Mouse (Mus musculus): Measurements from ENCODE around the gene Gm4858. TPM values are rescaled to one million over a fixed set of nuclear protein-coding genes. Genes with fewer than 3 reads are reported as not detected.
"Not testable (repeated sequence)": the region's sequence is repeated elsewhere in the genome, so short reads cannot be mapped to it uniquely, and the experiment has no call there.

Gm4858 gene
- polyA plus RNA-seq, 1 experiment from 2014 or later: not detected

GRCm38 (mm10) chr3:93093581-93093980 lies 25.0 kb downstream of the Gm4858 start:
- not testable (repeated sequence) for H3K4me3 ChIP-seq (ENCODE audit: low read length); ATAC-seq; H3K36me3 ChIP-seq (ENCODE audit: control insufficient read depth, insufficient read depth, low read length); H3K9ac ChIP-seq (ENCODE audit: low read depth, low read length); H3K4me1 ChIP-seq (ENCODE audit: control insufficient read depth, insufficient read depth, low read length); H3K27ac ChIP-seq (ENCODE audit: low read length); H3K27me3 ChIP-seq (replicated peaks; ENCODE audit: control insufficient read depth, insufficient read depth, low read length); H3K4me2 ChIP-seq (ENCODE audit: low read depth, low read length); H3K9me3 ChIP-seq (ENCODE audit: control insufficient read depth, low read length)
- WGBS: 35% methylated on average over 1 of the region's 1 CpGs

- 76% methylated on average over 2 of the region's 2 CpGs for WGBS
- Histone ChIP-seq H3K4me2 (ENCODE audit: low read depth, low read length) (no peak overlapping the region), H3K27ac (ENCODE audit: low read length) (no peak overlapping the region), H3K9ac (ENCODE audit: low read depth, low read length) (no peak overlapping the region), H3K27me3 (replicated peaks; ENCODE audit: control insufficient read depth, insufficient read depth, low read length) (no peaks in the 10 kb centered on the region), H3K4me1 (ENCODE audit: control insufficient read depth, insufficient read depth, low read length) (no peaks in the 10 kb centered on the region), H3K36me3 (ENCODE audit: control insufficient read depth, insufficient read depth, low read length) (no peaks in the 10 kb centered on the region), H3K9me3 (ENCODE audit: control insufficient read depth, low read length) (no peaks in the 10 kb centered on the region), H3K4me3 (ENCODE audit: low read length) (no peak overlapping the region)
- ATAC-seq: no peak
Measured at GRCm38 (mm10) chr3:93096447-93096846, 27.8 kb downstream of the Gm4858 start.

GRCm38 (mm10) chr3:93111668-93112067 lies 43.0 kb downstream of the Gm4858 start:
- 41% methylated on average over 5 of the region's 5 CpGs for WGBS
- H3K4me2 ChIP-seq (ENCODE audit: low read depth, low read length): no peak overlapping the region
- no peak for ATAC-seq
- H3K4me3 ChIP-seq (ENCODE audit: low read length): no peak overlapping the region
- H3K9me3 ChIP-seq (ENCODE audit: control insufficient read depth, low read length): no peaks in the 10 kb centered on the region
- H3K4me1 ChIP-seq (ENCODE audit: control insufficient read depth, insufficient read depth, low read length): no peaks in the 10 kb centered on the region
- H3K36me3 ChIP-seq (ENCODE audit: control insufficient read depth, insufficient read depth, low read length): no peaks in the 10 kb centered on the region
- H3K27me3 ChIP-seq (replicated peaks; ENCODE audit: control insufficient read depth, insufficient read depth, low read length): no peaks in the 10 kb centered on the region
- H3K27ac ChIP-seq (ENCODE audit: low read length): no peak overlapping the region
- no peak overlapping the region for H3K9ac ChIP-seq (ENCODE audit: low read depth, low read length)

- H3K4me3 ChIP-seq (ENCODE audit: low read length): no peak overlapping the region
- H3K9me3 ChIP-seq (ENCODE audit: control insufficient read depth, low read length): no peaks in the 10 kb centered on the region
- H3K9ac ChIP-seq (ENCODE audit: low read depth, low read length): no peak overlapping the region
- H3K27ac ChIP-seq (ENCODE audit: low read length): no peak overlapping the region
- H3K4me2 ChIP-seq (ENCODE audit: low read depth, low read length): no peak overlapping the region
- no peaks in the 10 kb centered on the region for H3K36me3 ChIP-seq (ENCODE audit: control insufficient read depth, insufficient read depth, low read length)
- no peaks in the 10 kb centered on the region for H3K27me3 ChIP-seq (replicated peaks; ENCODE audit: control insufficient read depth, insufficient read depth, low read length)
- ATAC-seq: no peak
- 2% methylated on average over 2 of the region's 2 CpGs for WGBS
- H3K4me1 ChIP-seq (ENCODE audit: control insufficient read depth, insufficient read depth, low read length): no peaks in the 10 kb centered on the region
Measured at GRCm38 (mm10) chr3:93114481-93114880, 45.9 kb downstream of the Gm4858 start.

- no peaks in the 10 kb centered on the region for H3K27me3 ChIP-seq (replicated peaks; ENCODE audit: control insufficient read depth, insufficient read depth, low read length)
- H3K4me3 ChIP-seq (ENCODE audit: low read length): no peak overlapping the region
- no peak overlapping the region for H3K9ac ChIP-seq (ENCODE audit: low read depth, low read length)
- H3K4me1 ChIP-seq (ENCODE audit: control insufficient read depth, insufficient read depth, low read length): no peaks in the 10 kb centered on the region
- no peak overlapping the region for H3K4me2 ChIP-seq (ENCODE audit: low read depth, low read length)
- no peak for ATAC-seq
- 38% methylated on average over 4 of the region's 4 CpGs for WGBS
- no peaks in the 10 kb centered on the region for H3K9me3 ChIP-seq (ENCODE audit: control insufficient read depth, low read length)
- H3K36me3 ChIP-seq (ENCODE audit: control insufficient read depth, insufficient read depth, low read length): no peaks in the 10 kb centered on the region
- no peak overlapping the region for H3K27ac ChIP-seq (ENCODE audit: low read length)
Measured at GRCm38 (mm10) chr3:93119101-93119500, 50.5 kb downstream of the Gm4858 start.

Other genes with a start within 250 kb of the Gm4858 start
- not detected in 2 replicates for gene Kprp, start 241.6 kb upstream of the Gm4858 start, polyA plus RNA-seq (2015; fragmentation: Nextera tagmentation; extraction: Ambion mirVana)
- gene Lce1l, start 217.5 kb upstream of the Gm4858 start, polyA plus RNA-seq (2015; fragmentation: Nextera tagmentation; extraction: Ambion mirVana): not detected in 2 replicates
- not detected in 2 replicates for gene 2310050C09Rik, start 198.6 kb upstream of the Gm4858 start, polyA plus RNA-seq (2015; fragmentation: Nextera tagmentation; extraction: Ambion mirVana)
- not detected in 2 replicates for gene Lce3a, start 142.6 kb upstream of the Gm4858 start, polyA plus RNA-seq (2015; fragmentation: Nextera tagmentation; extraction: Ambion mirVana)
- not detected in 2 replicates for gene Lce3b, start 135.8 kb upstream of the Gm4858 start, polyA plus RNA-seq (2015; fragmentation: Nextera tagmentation; extraction: Ambion mirVana)
- not detected in 2 replicates for gene Lce3c, start 124.3 kb upstream of the Gm4858 start, polyA plus RNA-seq (2015; fragmentation: Nextera tagmentation; extraction: Ambion mirVana)
- not detected in 2 replicates for gene Lce3d, start 111.4 kb upstream of the Gm4858 start, polyA plus RNA-seq (2015; fragmentation: Nextera tagmentation; extraction: Ambion mirVana)
- not detected in 2 replicates for gene Lce3e, start 101.8 kb upstream of the Gm4858 start, polyA plus RNA-seq (2015; fragmentation: Nextera tagmentation; extraction: Ambion mirVana)
- not detected in 2 replicates for gene Lce3f, start 76.6 kb upstream of the Gm4858 start, polyA plus RNA-seq (2015; fragmentation: Nextera tagmentation; extraction: Ambion mirVana)
- not detected in 2 replicates for gene Crct1, start 53.1 kb upstream of the Gm4858 start, polyA plus RNA-seq (2015; fragmentation: Nextera tagmentation; extraction: Ambion mirVana)
- gene Lce1m, start 49.8 kb upstream of the Gm4858 start, polyA plus RNA-seq (2015; fragmentation: Nextera tagmentation; extraction: Ambion mirVana): not detected in 2 replicates
- not detected in 2 replicates for gene Crnn, start 76.0 kb downstream of the Gm4858 start, polyA plus RNA-seq (2015; fragmentation: Nextera tagmentation; extraction: Ambion mirVana)
- gene Flg2, start 128.5 kb downstream of the Gm4858 start, polyA plus RNA-seq (2015; fragmentation: Nextera tagmentation; extraction: Ambion mirVana): not detected in 2 replicates
- not detected in 2 replicates for gene Flg, start 204.7 kb downstream of the Gm4858 start, polyA plus RNA-seq (2015; fragmentation: Nextera tagmentation; extraction: Ambion mirVana)

All from intestine, embryonic 16.5 days (tissue).